Mouse (Mus musculus) ovary, postnatal 14 days (tissue): ENCODE measurements around the gene Ntrk1.

Source experiments
- DNase-seq: peaks from one replicate; pipeline ENCODE4 v3.0.0; 2022; ENCODE audit warnings: low spot score

Ntrk1 gene

GRCm38 (mm10) chr3:87752567-87752966 is 42.4 kb downstream of the Ntrk1 start:
- DNase-seq, result no peak

GRCm38 (mm10) chr3:87749977-87750376 is 45.0 kb downstream of the Ntrk1 start:
- no peak for DNase-seq

GRCm38 (mm10) chr3:87749036-87749435 is 45.9 kb downstream of the Ntrk1 start:
- no peak for DNase-seq

DNA sequence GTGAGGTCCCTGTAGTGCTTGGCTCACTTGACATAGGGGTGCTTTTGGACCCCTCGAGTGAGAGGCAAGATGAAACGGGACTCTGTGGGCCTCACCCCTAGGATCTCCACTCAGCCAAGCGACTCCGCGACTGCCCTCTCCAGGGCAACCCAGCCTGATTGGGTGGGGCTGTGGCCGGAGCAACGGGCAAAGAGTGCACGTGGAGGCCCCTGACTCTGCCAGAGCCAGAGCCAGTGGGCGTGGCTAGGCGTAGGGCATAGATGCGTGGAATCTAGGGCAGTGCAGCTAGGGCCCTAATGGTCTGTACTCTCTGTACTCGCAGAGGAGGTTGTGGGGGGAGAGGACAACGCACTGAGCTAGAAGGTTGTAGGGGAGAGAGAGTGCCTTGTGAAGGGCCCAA is 46.5 kb downstream of the Ntrk1 start, which contains the start of gene Lrrc71:
Lrrc71 (minus strand) TSS at position 195 of the 400 bp plus-strand sequence.
- DNase-seq, result no peak

DNA sequence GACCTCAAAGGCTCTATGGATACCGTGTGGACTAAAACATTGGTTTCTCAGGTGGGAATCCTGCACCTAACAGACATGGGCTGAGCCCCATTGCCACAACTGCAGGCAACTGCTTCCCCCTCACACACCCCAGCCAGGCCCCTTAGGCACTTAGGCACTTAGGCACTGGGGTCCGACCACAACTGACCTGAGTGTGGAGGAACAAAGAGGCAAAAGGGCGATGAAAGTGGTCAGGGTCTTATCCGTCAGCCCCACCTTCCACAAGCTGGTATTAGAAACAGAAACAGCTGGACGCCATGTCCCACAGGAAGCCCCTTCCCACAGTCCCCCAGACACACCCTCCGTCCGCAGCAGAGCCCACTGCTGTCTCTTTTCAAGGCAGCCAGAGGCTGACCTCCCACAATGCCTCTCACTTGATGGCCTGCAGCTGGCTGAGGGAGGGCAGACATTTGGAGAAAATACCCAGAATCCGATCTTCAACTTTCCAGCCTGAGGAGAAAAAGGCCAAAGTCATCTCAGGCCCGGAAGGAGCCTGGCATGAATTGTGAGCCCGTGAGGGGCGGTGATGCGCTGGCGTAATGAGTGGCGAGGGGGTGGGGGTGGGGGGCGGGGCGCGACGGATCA is 49.8 kb downstream of the Ntrk1 start:
- no peak for DNase-seq

DNA sequence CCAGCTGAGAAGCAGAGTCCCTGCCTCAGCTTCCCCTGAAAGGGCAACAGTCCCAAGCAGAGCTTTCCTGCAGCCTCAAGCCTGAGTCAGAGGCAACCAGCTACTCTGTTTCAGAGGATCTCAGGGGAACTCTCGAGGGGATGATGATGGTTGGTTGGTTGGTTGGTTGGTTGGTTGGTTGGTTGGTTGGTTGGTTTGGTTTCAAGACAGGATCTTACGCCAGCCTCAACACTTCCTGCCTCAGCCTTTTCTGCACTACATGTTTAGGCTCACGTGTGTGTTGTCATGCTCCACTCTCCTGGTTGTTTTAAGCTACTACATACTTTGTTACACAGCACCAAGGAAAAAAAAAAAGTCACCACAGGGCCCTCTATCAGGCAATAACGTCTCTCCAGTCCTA is 51.0 kb downstream of the Ntrk1 start:
- DNase-seq, result no peak

- no peak for DNase-seq
These were observed 52.2 kb downstream of the Ntrk1 start for GRCm38 (mm10) chr3:87742735-87743134.

DNA sequence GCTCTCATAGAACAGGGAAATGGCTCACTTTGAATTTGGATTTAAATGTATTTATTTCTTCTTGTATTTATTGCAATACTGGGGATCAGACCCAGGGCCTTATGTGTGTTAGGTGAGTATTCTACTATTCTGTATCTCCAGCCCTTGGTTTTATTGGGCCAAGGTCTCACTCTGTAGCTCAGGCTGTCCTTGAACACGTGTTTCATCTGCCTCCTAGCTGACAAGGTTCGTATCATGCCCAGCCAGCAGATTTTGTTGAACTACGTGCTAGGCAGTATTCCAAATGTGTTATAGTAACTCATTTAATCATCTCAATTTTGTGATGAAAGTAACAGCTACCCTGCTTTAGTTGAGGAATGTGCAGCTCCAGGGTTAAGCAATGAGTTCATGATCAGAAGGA is 52.9 kb downstream of the Ntrk1 start:
- no peak for DNase-seq

- no peak for DNase-seq
These were observed 56.1 kb downstream of the Ntrk1 start for GRCm38 (mm10) chr3:87738906-87739305.

DNA sequence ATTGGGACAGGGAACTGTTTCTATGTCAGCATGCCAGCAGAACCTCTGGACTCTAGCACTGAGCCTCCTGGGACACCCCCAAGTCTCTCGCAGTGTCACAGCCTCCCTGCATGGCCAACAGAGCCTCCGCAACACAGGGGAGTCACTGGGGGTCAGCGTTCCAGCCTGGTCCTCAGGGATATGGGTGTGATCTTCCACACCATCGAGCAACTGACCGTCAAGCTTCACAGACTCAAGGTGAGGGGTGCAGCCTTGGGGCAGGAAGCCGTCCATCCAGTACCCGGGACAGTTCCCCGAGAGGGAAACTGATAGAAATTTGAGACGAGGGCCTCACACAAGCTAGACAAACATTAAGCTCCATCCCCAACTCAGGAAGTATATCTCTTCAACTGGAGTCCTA is 59.6 kb downstream of the Ntrk1 start:
- no peak for DNase-seq

DNA sequence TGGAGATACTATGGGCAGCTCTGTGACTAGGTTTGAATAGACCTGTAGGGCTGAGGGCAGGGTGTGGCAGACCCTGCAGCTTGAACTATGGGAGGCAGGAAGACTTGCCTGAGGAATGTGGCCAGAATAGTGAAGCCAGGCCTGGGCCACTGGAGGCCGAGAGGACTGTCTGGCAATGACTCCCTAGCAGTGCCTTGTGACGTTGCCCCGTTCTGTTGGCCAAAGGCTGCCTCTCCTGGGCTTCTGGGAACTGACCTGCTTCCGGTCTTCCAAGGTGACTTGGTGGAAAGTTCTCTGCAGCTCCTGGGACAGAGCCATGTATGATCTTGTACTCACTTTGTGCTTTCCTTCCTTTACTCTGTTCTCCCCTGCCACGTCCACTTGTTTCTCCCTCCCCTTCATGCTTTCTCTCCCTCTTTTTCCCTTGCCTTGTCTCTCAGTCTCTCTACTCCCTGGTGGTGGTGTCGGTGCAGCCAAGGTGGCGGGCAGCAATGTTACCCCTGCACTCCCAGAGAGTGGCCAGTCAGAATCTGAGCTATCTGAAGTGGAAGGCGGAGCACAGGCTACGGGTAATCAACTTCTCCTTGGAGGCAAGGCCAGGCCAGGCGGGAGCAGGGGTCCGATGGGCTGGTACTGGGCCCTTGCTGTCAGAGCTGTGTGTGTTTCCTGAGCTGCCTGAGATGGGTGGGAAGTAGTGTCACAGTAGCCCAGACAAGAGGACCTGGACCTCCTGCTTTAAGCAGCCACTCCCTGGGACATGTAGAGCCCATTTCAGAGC is 60.8 kb downstream of the Ntrk1 start:
- DNase-seq, result no peak

- no peak for DNase-seq
These were observed 61.9 kb downstream of the Ntrk1 start for GRCm38 (mm10) chr3:87733098-87733497.

DNA sequence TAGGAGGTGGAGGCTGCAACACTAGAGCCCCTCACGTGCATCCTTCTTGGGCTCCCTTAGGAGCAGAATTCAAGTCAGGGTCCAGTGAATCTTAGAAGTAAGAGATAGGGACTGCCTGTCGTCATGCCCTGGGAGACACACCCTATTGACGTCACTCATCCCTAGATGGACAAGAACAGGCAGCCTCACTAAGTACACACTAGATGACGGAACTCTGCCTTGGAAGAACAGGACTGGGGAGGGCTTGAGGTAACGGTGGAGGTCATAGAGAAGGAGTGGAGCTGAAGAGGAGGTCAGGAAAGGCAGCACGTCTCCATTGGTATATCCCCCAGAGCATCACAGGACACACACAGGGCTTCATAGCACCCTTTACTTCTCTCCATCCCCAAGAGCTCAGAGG is 66.3 kb downstream of the Ntrk1 start:
- DNase-seq, result no peak
